Mouse (Mus musculus) hindbrain, postnatal 0 days (tissue): ENCODE measurements at regions not wholly inside any gene's neighbourhood (a gene's known extent, or its start where the extent isn't known, plus 50 kb on each side); places are given as distances from the start of the nearest gene placed in this dataset.
A peak's percentile ranks its signal among the peaks of the same experiment; 100 is the strongest.

Experiments used
- ATAC-seq: fragments of 200-750 bp; cut with Nextera tagmentation; 2 replicates; pipeline ENCODE4 v1.8.0; 2017; ENCODE audit warnings: mild to moderate bottlenecking, moderate TSS enrichment, moderate library complexity
- DNase-seq: peaks from one replicate; pipeline ENCODE4 v3.0.0-alpha.2; 2015; ENCODE audit warnings: low spot score
- H3K27ac ChIP-seq: fragments of 300-500 bp; sonication (generic); 2 replicates; pipeline ENCODE4 v1.5.1; 2014; ENCODE audit warnings: mild to moderate bottlenecking
- H3K27me3 ChIP-seq: fragments of 300-500 bp; sonication (generic); 2 replicates; pipeline ENCODE4 v1.6.1; 2014; ENCODE audit warnings: low read length, mixed read lengths; ENCODE audit not compliant: insufficient read depth
- H3K36me3 ChIP-seq: fragments of 300-500 bp; sonication (generic); 2 replicates; pipeline ENCODE4 v1.6.1; 2014; ENCODE audit warnings: low read length, mixed read lengths; ENCODE audit not compliant: insufficient read depth
- H3K4me1 ChIP-seq: fragments of 300-500 bp; sonication (generic); 2 replicates; pipeline ENCODE4 v1.6.1; 2014; ENCODE audit warnings: antibody characterized with exemption, low read length, mixed read lengths; ENCODE audit not compliant: insufficient read depth
- H3K4me2 ChIP-seq: fragments of 300-500 bp; sonication (generic); 2 replicates; pipeline ENCODE4 v1.6.1; 2014; ENCODE audit warnings: low read depth, mild to moderate bottlenecking, low read length, moderate library complexity, mixed read lengths
- H3K4me3 ChIP-seq: fragments of 300-500 bp; sonication (generic); 2 replicates; pipeline ENCODE4 v1.5.1; 2014; ENCODE audit warnings: low read length
- H3K9ac ChIP-seq: fragments of 300-500 bp; sonication (generic); replicated peaks from 2 replicates; pipeline ENCODE4 v1.6.1; 2014; ENCODE audit warnings: mild to moderate bottlenecking, low read length, moderate library complexity, mixed read lengths
- H3K9me3 ChIP-seq: fragments of 300-500 bp; sonication (generic); 2 replicates; pipeline ENCODE4 v1.6.1; 2016; ENCODE audit warnings: low read length, mixed read lengths
- CTCF ChIP-seq: IDR thresholded peaks from 2 replicates; pipeline ENCODE4 v1.5.1; 2016; ENCODE audit warnings: antibody characterized with exemption, control low read depth, low read depth
- WGBS: fragments of 180-500 bp; shearing (Covaris S2); extraction: QIAGEN DNeasy Blood & Tissue Kit; methylation state at CpG from one replicate; pipeline ENCODE4 v1.1.7; 2014; 5-methylcytosine and 5-hydroxymethylcytosine counted together

GRCm38 (mm10) chr13:115413721-115414531, 312.2 kb upstream of the Itga1 start:
- TF ChIP-seq CTCF, result no peak
- 49% methylated on average over 9 of the region's 9 CpGs for WGBS
- H3K9ac ChIP-seq, result no peak overlapping the region
- H3K4me2 ChIP-seq, result no peak overlapping the region
- no peaks in the 10 kb centered on the region for H3K27me3 ChIP-seq
- no peak overlapping the region for H3K27ac ChIP-seq
- ATAC-seq (no peak), DNase-seq (peak; percentile 6)
- no peaks in the 10 kb centered on the region for H3K36me3 ChIP-seq
- no peaks in the 10 kb centered on the region for H3K4me1 ChIP-seq
- no peak overlapping the region for H3K4me3 ChIP-seq
- no peaks in the 10 kb centered on the region for H3K9me3 ChIP-seq

DNA sequence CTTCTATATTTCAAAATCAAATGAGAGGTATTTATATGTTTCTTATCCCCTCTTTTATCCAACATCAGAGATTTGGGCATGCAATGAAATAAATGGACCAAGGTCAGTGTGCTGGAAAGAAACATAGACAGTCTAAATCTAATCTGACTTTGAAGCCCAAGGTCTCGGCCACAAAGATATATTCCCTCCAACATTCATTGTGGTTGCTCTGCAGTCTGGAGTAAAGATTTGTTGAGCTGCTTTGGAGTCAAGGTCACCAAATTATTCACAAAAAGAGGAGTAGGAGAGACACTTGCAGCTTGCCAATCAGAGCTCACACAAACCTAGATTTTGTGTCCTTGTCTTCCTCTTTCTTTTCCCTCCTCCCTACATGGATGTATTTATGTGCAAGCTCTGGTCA, 304.2 kb upstream of the Itga1 start:
- Histone ChIP-seq H3K9me3 (no peaks in the 10 kb centered on the region), H3K36me3 (no peaks in the 10 kb centered on the region), H3K27me3 (no peaks in the 10 kb centered on the region), H3K9ac (no peak overlapping the region), H3K4me2 (no peak overlapping the region), H3K4me3 (no peak overlapping the region), H3K4me1 (no peaks in the 10 kb centered on the region), H3K27ac (no peak overlapping the region)
- no peak for TF ChIP-seq CTCF
- ATAC-seq, result no peak
- WGBS, result 80% methylated on average over 1 of the region's 1 CpGs
- DNase-seq, result no peak

DNA sequence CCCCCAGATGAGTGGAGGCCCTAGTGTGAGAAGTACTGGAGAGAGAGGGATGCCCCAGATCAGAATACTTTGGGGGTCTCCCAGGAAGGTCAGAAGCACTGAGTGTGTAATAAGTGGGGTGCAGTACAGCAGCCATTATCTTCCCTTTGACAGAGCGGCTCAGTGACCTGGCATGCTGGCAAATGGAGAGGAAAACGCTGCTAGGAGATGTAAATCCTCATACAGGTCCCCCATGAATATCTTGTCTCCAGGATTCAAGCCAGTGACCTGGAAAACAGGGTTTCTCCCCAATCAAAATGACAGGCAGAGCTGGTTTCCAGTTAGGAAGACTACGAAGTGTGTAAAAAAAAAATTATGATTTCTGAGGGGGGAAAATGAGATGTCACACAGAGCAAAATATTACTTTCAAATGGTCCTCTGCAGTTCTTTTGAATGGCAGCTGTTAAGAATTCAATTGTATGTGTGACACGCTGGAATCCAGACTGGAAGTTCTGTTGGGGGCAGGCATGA, 299.0 kb upstream of the Itga1 start:
- Histone ChIP-seq H3K9me3 (no peaks in the 10 kb centered on the region), H3K27me3 (no peaks in the 10 kb centered on the region), H3K36me3 (no peaks in the 10 kb centered on the region), H3K9ac (no peak overlapping the region), H3K27ac (no peak overlapping the region), H3K4me2 (no peak overlapping the region), H3K4me3 (no peak overlapping the region), H3K4me1 (no peaks in the 10 kb centered on the region)
- no peak for DNase-seq
- ATAC-seq, result no peak
- WGBS, result 30% methylated on average over 4 of the region's 4 CpGs
- no peak for TF ChIP-seq CTCF

DNA sequence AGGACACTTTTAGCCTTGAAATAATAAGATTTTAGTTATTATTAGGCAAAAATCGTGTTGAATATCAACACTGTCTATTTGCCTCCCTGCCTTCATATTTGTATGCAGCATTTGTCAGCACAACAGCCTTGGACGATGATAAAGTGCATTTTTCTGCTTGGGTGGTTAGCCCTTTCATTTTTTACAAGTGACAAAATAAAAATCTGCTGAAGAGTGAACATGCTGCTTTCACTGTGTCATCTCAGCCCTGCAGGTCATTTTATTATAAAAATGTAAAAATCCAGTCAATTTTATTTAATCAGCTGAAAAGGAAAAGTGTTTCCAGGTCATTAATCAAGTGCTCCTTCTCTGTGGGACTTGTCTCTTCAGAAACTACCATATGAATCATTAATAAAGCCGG, 277.9 kb upstream of the Itga1 start:
- no peaks in the 10 kb centered on the region for H3K9me3 ChIP-seq
- H3K27ac ChIP-seq, result no peak overlapping the region
- DNase-seq (peak; percentile 18), ATAC-seq (no peak)
- no peak overlapping the region for H3K4me3 ChIP-seq
- WGBS, result 30% methylated on average over 3 of the region's 3 CpGs
- H3K9ac ChIP-seq, result no peak overlapping the region
- no peak overlapping the region for H3K4me2 ChIP-seq
- no peaks in the 10 kb centered on the region for H3K27me3 ChIP-seq
- no peak for TF ChIP-seq CTCF
- H3K36me3 ChIP-seq, result no peaks in the 10 kb centered on the region
- H3K4me1 ChIP-seq, result no peaks in the 10 kb centered on the region

DNA sequence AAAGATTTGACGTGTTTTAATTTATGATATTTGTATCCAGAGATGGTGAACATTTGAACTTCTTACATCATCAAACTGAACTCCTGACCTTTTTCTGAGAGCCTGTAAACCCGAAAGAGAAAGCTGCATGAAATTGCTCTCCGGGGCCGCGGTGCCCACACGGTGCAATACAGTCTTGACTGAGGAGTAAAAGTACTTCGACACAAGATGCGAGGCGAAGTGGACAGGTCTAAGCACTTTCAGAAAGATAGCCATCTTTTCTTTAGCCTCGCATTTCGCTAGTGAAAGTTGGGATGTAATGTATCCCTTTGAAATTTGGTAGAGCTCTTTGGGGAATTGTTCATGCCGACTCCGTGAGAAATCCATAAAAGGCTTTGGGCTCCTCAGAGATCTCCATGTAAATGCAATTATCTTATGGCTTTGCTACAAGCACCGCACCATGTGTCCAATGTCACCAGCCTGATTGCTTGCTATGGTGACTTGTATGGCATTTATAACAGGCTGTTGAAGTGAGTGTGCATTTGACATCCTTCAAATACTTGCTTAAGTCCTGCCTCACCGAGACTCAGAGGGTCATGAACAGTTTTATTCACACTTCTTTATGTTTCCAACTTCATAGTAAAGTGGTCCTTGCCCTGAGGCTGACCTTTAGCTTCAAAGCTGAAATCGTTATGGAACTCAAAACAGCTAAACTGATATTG, 274.6 kb upstream of the Itga1 start:
- no peaks in the 10 kb centered on the region for H3K36me3 ChIP-seq
- DNase-seq, result no peak
- no peak for ATAC-seq
- WGBS, result 73% methylated on average over 16 of the region's 16 CpGs
- no peak for TF ChIP-seq CTCF
- no peak overlapping the region for H3K4me2 ChIP-seq
- H3K4me3 ChIP-seq, result no peak overlapping the region
- H3K27me3 ChIP-seq, result no peaks in the 10 kb centered on the region
- H3K9me3 ChIP-seq, result no peaks in the 10 kb centered on the region
- no peak overlapping the region for H3K27ac ChIP-seq
- H3K9ac ChIP-seq, result no peak overlapping the region
- H3K4me1 ChIP-seq, result no peaks in the 10 kb centered on the region

- Histone ChIP-seq H3K4me3 (no peak overlapping the region), H3K36me3 (no peaks in the 10 kb centered on the region), H3K9me3 (no peaks in the 10 kb centered on the region), H3K4me1 (no peaks in the 10 kb centered on the region), H3K27me3 (no peaks in the 10 kb centered on the region), H3K27ac (no peak overlapping the region), H3K9ac (no peak overlapping the region), H3K4me2 (no peak overlapping the region)
- TF ChIP-seq CTCF, result no peak
- WGBS, result 68% methylated on average over 8 of the region's 8 CpGs
- peak; percentile 71; the same call in 1 of the 2 replicates for ATAC-seq
- DNase-seq, result peak; percentile 38
These were observed 259.7 kb upstream of the Itga1 start for GRCm38 (mm10) chr13:115361457-115361856.
